Mouse (Mus musculus): ENCODE measurements around the gene Lrrc8b.

Gene Lrrc8b

DNA sequence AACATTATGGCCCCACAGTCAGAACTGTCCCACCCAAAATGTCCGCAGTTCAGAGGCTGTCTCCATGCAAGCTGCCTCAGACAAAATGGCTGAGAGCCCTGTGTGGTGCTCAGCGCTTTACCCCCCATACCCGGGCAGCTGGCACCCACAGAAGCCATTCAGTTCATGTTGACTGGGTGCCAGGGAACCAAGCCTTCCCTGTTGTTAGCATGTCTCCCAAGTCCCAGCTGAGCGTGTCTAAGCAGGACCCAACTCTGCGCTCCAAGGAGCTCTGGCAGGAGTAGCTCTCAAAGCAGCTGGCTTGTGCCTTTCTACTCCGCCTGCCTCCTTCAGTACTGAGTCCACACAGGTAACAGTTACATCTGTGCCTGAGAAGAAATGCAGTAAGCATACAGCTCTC is 68.7 kb downstream of the Lrrc8b start:
- no peak for DNase-seq (ENCODE audit: low spot score)

DNA sequence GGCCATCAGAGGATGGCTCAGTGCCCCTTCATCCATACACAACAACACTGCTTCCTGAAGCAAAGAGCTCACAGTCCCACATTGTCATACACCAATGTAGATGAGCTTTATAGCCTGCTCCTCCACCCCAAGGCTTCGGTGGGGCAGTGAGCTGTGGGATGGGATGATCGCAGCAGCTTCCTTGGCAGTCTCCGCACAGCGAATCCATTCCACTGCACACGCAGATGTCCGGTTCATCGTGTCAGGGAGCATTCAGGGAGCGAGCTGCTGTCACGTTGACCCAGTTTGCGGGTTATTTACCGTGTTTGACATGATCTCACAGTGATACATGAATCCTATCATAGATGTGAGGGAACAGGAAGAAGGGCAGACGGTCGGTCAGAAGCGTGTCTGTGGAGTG is 69.3 kb downstream of the Lrrc8b start:
- DNase-seq (ENCODE audit: low spot score): no peak

DNA sequence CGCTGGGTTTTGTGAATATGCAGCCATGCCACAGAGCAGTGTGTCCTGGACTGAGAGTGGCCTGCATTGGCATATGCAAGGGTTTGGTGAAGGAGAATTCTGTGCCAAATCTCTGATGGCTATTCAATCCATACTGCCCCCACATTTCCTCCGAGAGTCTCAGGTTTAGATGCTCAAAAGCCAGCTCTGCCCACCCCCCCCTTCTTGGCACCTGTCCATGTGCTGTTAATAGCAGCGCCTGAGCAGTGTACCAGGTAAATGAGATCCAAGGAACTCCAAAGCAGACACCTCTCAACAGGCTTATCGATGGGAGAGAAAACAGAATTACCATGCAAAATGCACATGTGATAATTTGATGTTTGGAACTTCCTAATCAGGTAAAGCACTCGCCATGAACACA is 74.6 kb downstream of the Lrrc8b start:
- DNase-seq (ENCODE audit: low spot score): no peak

DNA sequence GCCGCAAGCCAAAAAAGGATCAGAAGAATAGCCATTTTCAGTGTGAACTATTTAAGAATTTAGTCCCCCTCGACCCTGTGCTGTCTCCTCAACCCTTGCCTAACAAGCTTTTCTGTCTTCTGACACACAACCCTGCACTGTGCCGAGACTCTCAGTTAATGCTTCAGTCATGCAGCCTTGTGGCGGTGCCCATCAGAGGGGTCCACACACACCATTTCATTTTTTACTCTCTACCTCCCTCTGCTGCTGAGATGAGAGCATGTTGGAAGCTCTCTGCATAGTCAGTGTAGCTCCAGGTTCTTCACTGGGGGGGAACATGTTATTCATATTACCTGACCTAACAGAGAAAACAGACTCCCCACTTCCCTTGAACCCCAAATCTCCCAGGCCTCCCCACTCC is 75.8 kb downstream of the Lrrc8b start:
- DNase-seq (ENCODE audit: low spot score): no peak

DNA sequence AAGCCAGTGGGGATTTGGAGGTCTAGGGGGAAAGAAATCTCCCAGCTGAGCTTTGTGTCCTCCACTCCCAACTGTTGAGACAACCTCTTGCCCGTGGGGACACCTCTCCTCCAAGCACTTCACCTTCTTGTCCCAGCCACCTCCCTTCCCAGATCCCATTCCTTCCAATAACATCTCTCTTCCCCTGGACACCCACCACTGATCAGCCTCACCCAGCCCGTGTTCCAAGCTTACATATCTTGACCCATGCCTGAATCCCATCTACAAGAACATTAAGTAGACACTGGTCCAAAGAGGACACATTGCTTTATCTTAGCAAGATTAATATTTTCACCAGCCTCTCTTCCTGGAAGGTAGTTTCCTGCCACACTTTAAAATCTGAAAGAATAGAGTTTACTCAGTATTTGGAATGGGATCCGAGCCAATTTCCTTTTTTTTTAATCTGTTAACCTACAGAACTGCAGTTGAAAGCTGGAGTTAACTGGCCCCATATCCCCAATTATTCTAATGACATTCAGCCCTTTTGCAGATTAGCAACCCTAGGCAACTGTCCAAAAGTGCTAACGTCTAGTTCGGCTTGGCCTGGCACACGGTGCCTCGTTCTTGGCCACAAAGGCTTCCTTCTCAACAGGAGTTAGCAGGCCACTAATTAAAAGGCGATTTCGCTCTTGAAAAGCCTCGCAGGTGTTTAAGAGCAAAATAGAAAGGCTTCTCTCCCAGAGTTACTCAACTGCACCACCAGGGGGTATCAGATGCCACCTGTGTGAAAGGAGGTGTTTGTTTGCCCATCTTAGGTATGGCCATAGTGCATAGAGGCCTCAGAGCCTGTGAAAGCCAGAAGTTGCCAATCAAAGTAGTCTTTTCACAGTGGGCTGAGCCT is 77.0 kb downstream of the Lrrc8b start:
- DNase-seq (ENCODE audit: low spot score): no peak

DNA sequence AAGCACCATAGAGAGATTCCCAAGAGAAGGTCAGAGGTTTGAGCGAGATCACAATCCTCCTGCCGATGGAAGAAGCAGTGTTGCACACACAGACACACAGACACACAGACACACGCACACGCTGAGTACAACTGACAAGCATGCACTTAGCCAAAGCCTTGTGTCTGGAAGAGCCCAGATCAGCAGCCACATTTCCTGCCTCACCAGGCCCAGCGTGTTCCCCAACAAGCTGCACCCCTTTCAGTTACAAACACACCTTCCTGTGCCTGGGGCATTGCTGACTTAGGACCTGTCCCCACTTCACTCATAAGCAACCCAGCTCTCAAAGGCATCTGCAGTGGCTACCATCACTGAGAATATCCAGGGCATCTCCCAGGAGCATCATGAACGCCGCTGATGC is 77.8 kb downstream of the Lrrc8b start:
- DNase-seq (ENCODE audit: low spot score): no peak

DNA sequence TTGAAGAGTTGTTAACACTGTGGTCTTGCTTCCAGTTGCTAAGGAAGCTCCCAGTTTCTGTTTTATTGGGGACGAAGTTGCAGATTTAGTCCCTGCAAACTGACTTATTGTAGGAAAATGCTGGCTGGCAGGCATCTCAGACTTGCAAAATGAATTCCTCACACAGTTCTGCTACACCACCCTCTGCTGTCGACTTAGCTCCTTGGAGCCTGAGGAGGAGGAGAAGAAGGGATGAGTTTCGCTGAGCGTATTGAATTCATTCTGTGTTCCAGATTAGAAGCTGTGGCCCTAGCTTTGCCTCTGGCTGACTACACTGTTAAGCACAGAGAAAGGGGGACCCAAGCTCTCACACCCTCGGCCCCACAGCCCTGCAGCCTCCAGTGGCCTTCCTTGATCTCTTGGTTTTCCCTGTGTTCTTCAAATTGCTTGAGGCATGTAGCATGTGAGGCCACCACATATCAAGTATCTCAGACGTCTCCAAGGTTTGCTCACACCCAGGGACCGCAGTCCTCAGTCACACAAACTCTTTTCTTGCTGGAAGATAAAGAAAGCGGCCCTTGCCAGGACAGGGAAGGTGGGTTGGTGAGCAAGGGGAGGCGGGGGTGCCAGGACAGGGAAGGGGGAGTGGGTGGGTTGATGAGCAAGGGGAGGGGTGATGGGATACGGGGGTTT is 78.8 kb downstream of the Lrrc8b start:
- no peak for DNase-seq (ENCODE audit: low spot score)

DNA sequence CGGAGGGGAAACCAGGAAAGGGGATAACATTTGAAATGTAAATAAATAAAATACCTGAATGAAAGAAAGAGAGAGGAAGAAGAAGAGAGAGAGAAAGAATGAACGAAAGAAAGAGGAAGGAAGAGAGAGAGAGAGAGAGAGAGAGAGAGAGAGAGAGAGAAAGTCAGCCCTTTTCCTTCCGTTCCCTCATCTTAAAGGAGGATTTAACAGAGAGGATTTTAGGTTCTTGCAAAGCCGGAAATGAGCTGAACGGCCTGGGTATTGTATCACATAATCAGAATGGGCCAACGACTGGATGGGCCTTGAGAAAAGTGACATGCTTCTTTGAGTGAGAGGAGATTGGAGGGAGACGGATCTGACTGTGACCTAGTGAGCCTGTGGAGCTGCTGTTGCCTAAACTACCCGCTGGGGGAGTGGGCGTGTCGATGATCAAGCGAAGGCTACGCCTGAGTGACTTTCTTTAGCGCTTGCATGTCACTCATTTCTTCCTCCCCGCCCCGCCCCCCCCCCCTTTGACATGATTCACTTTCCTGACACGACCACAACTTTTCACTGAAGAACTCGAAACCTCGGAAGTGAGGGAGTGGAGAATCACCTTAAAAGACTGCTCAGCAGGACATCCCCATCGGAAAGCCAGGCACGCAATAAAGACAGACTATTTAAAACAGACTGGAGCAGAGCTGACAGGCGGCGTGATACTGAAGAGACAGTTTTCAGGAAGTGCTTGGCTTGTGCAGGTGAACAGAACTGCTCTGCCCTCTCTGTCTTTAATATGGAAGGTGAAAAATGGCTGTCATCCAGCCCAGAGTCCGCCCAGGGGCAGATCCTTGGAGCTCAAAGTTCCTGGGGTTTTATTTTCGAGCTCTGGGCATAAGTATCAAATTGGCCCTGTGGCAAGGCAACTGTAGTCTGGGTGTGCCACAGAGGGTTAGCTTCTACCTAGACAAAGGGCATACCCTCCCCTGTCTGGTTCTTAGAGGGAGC is 79.6 kb downstream of the Lrrc8b start:
- no peak for DNase-seq (ENCODE audit: low spot score)

DNA sequence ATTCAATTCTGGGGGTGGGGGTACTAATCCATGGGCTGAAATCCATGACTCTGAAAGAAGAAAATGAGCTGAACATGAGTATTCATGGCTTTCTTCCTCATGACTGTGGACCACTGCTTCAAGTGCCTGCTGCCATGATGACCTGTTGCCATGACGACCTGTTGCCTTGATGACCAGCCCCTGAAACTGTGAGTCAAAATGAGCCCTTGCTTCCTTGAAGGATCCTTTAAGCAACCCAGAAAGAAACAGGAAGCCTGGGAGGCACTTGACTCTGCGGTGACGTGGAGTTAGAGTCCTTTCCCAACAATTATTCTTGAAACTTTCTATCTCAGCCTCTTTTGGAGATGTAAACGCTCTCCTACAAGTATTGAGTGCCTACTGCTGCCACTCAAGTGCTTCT is 80.6 kb downstream of the Lrrc8b start:
- no peak for DNase-seq (ENCODE audit: low spot score)

DNA sequence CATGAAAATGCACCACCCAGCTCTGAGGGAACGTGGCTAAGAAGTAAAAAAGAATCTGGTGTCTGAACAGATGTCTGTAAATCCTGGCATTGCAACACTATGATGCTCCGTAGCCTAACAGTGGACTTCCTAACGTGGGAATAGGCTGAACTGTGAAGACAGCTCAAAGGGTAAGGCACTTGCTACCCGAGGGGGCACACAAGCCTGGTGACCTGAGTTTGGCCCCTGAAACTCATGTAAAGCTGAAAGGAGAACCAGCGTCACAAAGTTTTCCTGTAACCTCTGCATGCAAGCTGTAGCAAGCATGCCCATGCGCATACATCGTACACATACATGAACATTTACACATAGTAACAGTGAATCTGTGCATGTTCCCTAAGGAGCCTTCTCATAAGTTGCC is 81.0 kb downstream of the Lrrc8b start:
- no peak for DNase-seq (ENCODE audit: low spot score)

DNA sequence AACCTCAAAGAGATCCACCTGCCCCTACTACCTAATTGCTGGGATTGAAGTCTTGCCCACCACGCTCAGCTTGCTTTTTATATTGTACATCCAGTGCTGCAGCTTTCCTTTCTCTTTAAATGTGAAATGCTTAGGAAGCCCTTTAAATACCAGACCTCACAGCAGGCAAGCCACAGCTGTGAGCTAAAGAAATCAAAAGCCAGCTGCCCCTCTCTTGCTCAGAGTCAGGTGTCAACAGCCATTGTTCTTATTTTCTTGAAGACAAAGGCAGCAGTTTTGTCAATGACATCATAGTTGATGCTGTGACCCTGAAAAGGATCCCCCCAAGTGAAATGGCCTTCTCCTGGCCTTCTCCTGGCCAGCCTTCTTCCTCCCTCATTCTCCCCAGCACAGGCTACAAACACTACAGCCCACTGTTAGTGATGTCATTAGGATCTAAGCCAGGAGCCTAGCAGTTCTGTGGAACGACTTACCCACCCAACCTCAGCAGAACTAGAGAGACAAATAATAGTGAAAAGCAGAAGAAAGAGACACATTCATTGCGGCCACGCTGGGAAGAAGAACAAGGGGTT is 82.9 kb downstream of the Lrrc8b start:
- no peak for DNase-seq (ENCODE audit: low spot score)

DNA sequence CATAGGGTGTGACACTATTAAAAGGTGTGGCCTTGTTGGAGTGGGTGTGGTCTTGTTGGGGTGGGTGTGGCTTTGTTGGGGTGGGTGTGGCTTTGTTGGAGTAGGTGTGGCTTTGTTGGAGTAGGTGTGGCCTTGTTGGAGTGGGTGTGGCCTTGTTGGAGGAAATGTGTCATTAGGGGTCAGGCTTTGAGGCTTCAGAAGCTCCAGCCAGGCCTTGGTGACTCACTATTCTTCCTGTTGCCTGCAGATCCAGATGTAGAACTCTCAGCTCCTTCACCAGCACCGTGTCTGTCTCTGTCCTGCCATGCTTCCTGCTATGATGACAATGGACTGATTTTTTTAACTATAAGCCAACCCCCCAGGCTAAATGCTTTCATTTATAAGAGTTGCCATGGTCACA is 83.8 kb downstream of the Lrrc8b start:
- no peak for DNase-seq (ENCODE audit: low spot score)

DNA sequence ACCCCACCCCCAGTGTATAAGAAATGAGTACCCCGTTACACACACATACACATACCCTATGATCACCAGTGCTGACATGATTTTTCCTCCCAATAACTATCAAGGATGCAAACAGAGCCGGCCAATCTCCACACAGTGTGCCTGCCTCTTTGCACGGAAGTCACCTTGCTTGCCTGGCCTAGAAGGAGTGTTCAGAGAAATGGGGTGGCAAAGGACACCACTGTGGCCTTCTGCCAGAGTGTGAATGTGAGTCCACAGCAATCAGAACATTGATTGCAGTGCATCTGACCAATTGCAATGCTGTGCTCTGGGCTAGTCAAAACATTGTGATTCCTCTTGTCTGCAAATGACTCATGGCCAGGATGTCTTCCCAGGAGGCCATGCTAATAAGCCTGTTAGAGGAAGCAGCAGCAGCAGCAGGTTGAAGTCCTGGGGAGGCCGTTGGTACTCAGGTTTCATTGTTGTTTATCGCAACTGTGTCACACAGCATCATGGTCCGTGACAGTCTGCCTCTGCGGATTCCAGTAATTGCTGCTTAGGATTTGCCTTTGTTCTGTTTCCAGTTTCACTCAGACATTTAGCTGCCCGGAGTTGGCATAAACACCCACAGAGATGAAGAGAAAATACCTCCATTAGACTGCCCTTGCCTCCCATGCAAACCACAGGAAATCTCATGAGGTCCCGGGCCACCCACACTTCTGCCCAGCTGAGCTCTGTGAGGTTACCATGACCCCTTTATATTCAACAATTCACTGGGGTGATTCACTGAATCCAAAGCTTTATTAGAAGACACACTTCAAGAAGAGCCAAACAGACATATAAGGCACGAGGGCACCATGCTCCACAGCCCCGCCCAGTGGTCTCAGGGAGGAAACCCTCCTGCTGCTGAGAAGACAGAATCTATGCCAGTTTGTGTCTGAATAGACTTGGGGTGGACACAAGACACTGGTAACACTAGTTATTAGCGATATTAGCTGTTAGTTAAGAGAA is 84.9 kb downstream of the Lrrc8b start:
- DNase-seq (ENCODE audit: low spot score): no peak

DNA sequence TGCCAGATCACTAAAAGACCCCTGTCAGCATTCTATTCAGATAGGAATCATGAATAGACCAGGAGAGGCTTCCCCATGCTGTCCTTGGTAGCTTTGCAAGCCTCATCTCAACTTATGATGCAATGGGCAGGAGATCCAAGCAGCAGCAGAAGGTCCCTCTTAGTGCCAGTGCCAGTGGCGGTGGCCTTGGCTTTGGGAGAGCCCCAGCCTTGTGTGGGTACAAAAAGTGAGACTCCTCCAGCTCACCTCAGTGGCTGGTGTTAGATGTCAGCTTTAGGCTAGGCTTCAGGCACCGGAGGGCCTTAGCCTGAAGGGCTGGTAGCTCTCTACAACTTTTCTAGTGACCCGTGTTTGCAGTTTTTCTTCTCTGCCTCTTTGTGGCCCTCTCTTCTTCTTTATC is 85.6 kb downstream of the Lrrc8b start:
- DNase-seq (ENCODE audit: low spot score): no peak

DNA sequence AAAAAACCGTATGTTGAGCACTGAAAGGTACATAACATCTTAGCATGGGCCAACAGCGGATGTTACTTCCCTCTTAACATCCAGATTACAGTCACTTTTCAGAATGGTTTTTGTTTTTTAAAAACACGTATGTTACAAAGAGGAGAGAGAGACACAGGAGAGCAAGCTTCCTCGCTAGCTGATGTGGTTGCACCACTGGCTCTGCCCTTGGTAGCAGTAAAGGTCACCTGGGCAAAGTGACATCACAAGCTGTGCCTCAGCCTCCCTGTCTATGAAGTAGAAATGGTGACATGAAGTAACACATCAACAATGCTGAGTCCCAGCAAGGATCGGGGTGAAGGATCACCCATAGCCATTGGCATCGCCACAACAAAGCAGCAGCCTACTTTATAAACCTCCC is 93.2 kb downstream of the Lrrc8b start:
- no peak for DNase-seq (ENCODE audit: low spot score)

DNA sequence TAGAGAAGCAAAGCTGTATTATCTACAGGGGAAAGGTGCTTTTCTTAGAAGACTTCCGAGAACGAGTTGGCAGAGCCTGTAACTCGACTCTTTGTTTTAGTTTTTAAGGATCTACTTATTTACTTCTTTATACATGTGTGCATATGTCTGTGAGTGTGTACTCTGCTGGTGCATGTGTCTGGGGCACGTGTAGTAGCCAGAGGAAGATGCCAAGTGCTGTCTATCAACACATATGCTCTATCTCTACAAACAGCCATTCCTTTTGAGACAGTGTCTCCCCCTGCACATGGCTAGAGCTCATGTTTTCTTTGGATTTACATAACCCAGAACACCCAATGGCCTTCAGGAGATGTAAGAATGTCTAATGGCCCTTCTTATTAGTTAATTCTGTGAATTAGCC is 96.7 kb downstream of the Lrrc8b start:
- DNase-seq (ENCODE audit: low spot score): no peak

DNA sequence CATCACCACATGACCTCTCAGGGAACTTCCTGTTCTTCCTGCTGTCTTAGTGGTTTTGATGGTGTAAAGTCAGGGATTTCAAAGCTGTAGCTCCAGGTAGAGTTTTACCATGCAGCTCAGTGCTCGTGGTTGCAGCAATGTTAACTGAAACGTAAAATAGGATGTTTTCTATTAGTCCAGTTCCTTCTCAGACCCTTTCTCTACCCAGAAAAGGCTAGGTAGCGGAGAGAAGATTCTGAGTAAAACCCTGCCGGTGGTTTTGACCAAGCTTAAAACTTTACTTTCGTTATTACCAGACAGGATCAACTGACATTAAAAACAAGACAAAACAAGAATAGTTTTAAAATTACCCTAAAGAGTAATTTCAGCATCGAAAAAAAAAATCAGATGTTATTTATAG is 100.0 kb downstream of the Lrrc8b start:
- DNase-seq (ENCODE audit: low spot score): no peak

DNA sequence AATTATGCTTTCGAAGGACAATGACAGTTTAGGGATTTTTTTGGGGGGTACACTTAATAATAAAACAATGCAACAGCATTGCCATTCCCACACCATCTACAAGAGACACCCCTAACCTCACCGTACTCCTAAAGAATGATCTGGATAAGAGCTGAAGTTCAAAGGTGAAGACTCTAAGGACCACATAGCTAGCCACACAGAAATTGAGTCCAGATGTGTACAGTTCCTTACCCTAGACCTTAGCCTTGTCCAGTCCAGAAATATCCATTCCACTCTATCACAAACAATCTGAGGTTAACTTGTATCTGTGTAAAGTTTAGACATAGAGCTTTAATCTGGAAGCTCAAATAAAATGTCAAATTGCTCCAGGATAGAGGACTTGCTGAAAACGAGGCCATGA is 100.7 kb downstream of the Lrrc8b start:
- no peak for DNase-seq (ENCODE audit: low spot score)

DNA sequence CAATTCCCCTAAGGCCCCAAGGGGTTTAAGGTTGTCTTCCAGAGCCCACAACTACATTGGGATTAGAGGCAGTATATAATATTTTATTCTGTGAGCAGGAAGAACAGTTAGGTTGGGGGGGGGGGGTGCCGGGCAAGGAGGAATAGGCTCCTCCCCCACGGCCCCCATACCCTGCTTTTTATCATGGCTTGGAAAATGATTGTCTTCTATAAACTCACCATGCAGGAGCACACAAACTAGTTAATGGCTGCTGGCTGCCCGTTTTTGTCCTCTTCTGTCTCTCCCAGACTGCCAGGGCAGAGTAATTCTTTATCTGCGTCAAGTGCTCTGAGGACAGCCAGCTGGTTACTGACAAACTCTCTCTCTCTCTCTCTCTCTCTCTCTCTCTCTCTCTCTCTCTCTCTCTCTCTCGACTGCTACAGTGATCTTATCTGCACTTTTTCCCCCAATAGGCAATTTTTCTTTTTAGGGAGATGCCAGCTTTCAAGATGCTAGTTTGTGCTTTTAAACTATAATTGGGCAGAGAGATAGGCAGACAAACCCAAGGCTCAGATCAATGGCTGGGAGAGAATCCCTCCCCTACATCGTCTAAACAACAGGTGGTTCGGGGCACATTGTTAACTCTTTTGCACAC is 102.5 kb downstream of the Lrrc8b start:
- DNase-seq (ENCODE audit: low spot score): no peak

DNA sequence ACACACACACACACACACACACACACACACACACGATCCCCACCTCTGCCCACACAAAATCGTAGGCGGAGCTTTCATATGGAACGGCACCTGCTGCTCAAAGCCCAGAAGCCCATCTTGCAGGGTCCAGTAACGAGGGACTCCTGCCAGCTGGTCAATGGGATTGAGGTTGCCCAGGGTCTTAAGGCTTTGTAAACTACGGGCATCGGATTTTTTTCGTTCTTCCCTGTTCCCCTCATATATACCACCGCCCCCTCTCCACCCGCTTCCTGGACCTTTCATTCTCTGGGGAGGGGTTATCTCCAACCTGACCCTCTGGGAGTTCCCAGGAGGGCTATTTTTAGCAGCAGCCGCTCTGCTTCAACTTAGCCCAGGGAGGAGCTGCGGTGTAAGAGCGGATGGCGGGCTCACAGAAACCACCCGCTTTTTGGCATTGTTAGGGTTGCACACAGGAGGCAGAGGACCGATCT is 103.1 kb downstream of the Lrrc8b start:
- no peak for DNase-seq (ENCODE audit: low spot score)

Measured in urinary bladder, postnatal 10 days (tissue).